Mouse (Mus musculus) ovary, postnatal 14 days (tissue): ENCODE data around the gene Slc3a2.
"Not testable (repeated sequence)": the region's sequence is repeated elsewhere in the genome, so short reads cannot be mapped to it uniquely, and the experiment has no call there.

Source experiments
- DNase-seq: peaks from one replicate; pipeline ENCODE4 v3.0.0; 2022; ENCODE audit warnings: low spot score

Slc3a2 gene

GRCm38 (mm10) chr19:8727495-8728114 is 4.4 kb upstream of the Slc3a2 start:
- no peak for DNase-seq

- no peak for DNase-seq
These were observed 3.6 kb upstream of the Slc3a2 start for GRCm38 (mm10) chr19:8726609-8727390.

- DNase-seq = no peak
These were observed 2.0 kb upstream of the Slc3a2 start for GRCm38 (mm10) chr19:8725081-8725613.

- no peak for DNase-seq
These were observed 1.2 kb upstream of the Slc3a2 start for GRCm38 (mm10) chr19:8724392-8724791.

GRCm38 (mm10) chr19:8723574-8724346 is 591 bp upstream of the Slc3a2 start:
- no peak for DNase-seq

- DNase-seq = no peak
These were observed 636 bp downstream of the Slc3a2 start for GRCm38 (mm10) chr19:8722559-8722906.

- DNase-seq = no peak
These were observed 1.1 kb downstream of the Slc3a2 start for GRCm38 (mm10) chr19:8722021-8722420.

GRCm38 (mm10) chr19:8721378-8721777 is 1.8 kb downstream of the Slc3a2 start:
- no peak for DNase-seq

GRCm38 (mm10) chr19:8719037-8719436 is 4.1 kb downstream of the Slc3a2 start:
- not testable (repeated sequence) for DNase-seq

- DNase-seq = peak; percentile 59
These were observed 4.8 kb downstream of the Slc3a2 start for GRCm38 (mm10) chr19:8718357-8718756.

GRCm38 (mm10) chr19:8716767-8717475 is 6.2 kb downstream of the Slc3a2 start:
- DNase-seq = no peak

GRCm38 (mm10) chr19:8715868-8716766 is 7.1 kb downstream of the Slc3a2 start:
- no peak for DNase-seq

GRCm38 (mm10) chr19:8714653-8715481 is 8.3 kb downstream of the Slc3a2 start:
- no peak for DNase-seq

GRCm38 (mm10) chr19:8713997-8714652 is 9.0 kb downstream of the Slc3a2 start:
- no peak for DNase-seq

GRCm38 (mm10) chr19:8713306-8713996 is 9.7 kb downstream of the Slc3a2 start:
- DNase-seq = peak; percentile 89

GRCm38 (mm10) chr19:8712870-8713305 is 10.3 kb downstream of the Slc3a2 start:
- peak; percentile 55 for DNase-seq

GRCm38 (mm10) chr19:8711949-8712869 is 11.0 kb downstream of the Slc3a2 start:
- DNase-seq = no peak

GRCm38 (mm10) chr19:8711506-8711905 is 11.7 kb downstream of the Slc3a2 start:
- no peak for DNase-seq
